Mouse (Mus musculus): Measurements from ENCODE around the gene Dync1i1.

Gene Dync1i1

GRCm38 (mm10) chr6:5858901-5859598 lies 133.6 kb downstream of the Dync1i1 start:
- DNase-seq: no peak

GRCm38 (mm10) chr6:5859630-5860029 lies 134.2 kb downstream of the Dync1i1 start:
- DNase-seq: no peak

GRCm38 (mm10) chr6:5866091-5866490 lies 140.7 kb downstream of the Dync1i1 start:
- DNase-seq: no peak

GRCm38 (mm10) chr6:5867221-5867620 lies 141.8 kb downstream of the Dync1i1 start:
- DNase-seq: no peak

GRCm38 (mm10) chr6:5871060-5871459 lies 145.6 kb downstream of the Dync1i1 start:
- no peak for DNase-seq

GRCm38 (mm10) chr6:5871581-5872298 lies 146.3 kb downstream of the Dync1i1 start:
- no peak for DNase-seq

- DNase-seq: no peak
These were observed 163.9 kb downstream of the Dync1i1 start for GRCm38 (mm10) chr6:5889341-5889740.

- DNase-seq: peak; percentile 18
These were observed 185.9 kb downstream of the Dync1i1 start for GRCm38 (mm10) chr6:5911295-5911694.

GRCm38 (mm10) chr6:5915028-5915427 lies 189.6 kb downstream of the Dync1i1 start:
- no peak for DNase-seq

- no peak for DNase-seq
These were observed 195.2 kb downstream of the Dync1i1 start for GRCm38 (mm10) chr6:5920670-5921069.

GRCm38 (mm10) chr6:5922676-5923075 lies 197.2 kb downstream of the Dync1i1 start:
- DNase-seq: no peak

- DNase-seq: no peak
These were observed 197.7 kb downstream of the Dync1i1 start for GRCm38 (mm10) chr6:5923148-5923547.

- no peak for DNase-seq
These were observed 204.7 kb downstream of the Dync1i1 start for GRCm38 (mm10) chr6:5930140-5930539.

- DNase-seq: no peak
These were observed 210.3 kb downstream of the Dync1i1 start for GRCm38 (mm10) chr6:5935587-5936353.

GRCm38 (mm10) chr6:5949812-5950392 lies 224.5 kb downstream of the Dync1i1 start:
- DNase-seq: no peak

GRCm38 (mm10) chr6:5956316-5956913 lies 231.0 kb downstream of the Dync1i1 start:
- DNase-seq: no peak

- no peak for DNase-seq
These were observed 235.3 kb downstream of the Dync1i1 start for GRCm38 (mm10) chr6:5960728-5961127.

GRCm38 (mm10) chr6:5961960-5962359 lies 236.5 kb downstream of the Dync1i1 start:
- DNase-seq: no peak

GRCm38 (mm10) chr6:5966376-5966775 lies 240.9 kb downstream of the Dync1i1 start:
- DNase-seq: no peak

GRCm38 (mm10) chr6:5966806-5967445 lies 241.5 kb downstream of the Dync1i1 start:
- no peak for DNase-seq

GRCm38 (mm10) chr6:5967545-5967944 lies 242.1 kb downstream of the Dync1i1 start:
- no peak for DNase-seq

- DNase-seq: no peak
These were observed 244.2 kb downstream of the Dync1i1 start for GRCm38 (mm10) chr6:5969613-5970012.

Data from right cerebral cortex, postnatal 25 days (tissue).